Mouse (Mus musculus) CD4-positive, CD25-positive, alpha-beta regulatory T cell, adult 2 months (primary cell): ENCODE data around the gene Ttc23.
A peak's percentile ranks its signal among the peaks of the same experiment; 100 is the strongest.

ENCODE experiments used
- DNase-seq: peaks from one replicate; pipeline ENCODE4 v3.0.0-alpha.2; 2012; ENCODE audit warnings: low read depth, low spot score

The Ttc23 gene

GRCm38 (mm10) chr7:67647277-67647676 is at the start of gene Ttc23:
Gene Ttc23, plus strand, starts transcription at chr7:67647410.
- DNase-seq, result no peak

GRCm38 (mm10) chr7:67598050-67598449 is 49.2 kb upstream of the Ttc23 start:
- no peak for DNase-seq

GRCm38 (mm10) chr7:67605114-67605513 is 42.1 kb upstream of the Ttc23 start:
- DNase-seq, result no peak

- DNase-seq, result no peak
Observed at GRCm38 (mm10) chr7:67606250-67606649, 41.0 kb upstream of the Ttc23 start.

GRCm38 (mm10) chr7:67607669-67608347 is 39.4 kb upstream of the Ttc23 start:
- no peak for DNase-seq

GRCm38 (mm10) chr7:67608348-67609024 is 38.7 kb upstream of the Ttc23 start:
- DNase-seq, result no peak

GRCm38 (mm10) chr7:67613795-67614463 is 33.3 kb upstream of the Ttc23 start:
- no peak for DNase-seq

GRCm38 (mm10) chr7:67614464-67614861 is 32.7 kb upstream of the Ttc23 start:
- DNase-seq, result no peak

- no peak for DNase-seq
Observed at GRCm38 (mm10) chr7:67616890-67617289, 30.3 kb upstream of the Ttc23 start.

GRCm38 (mm10) chr7:67617646-67618045 is 29.6 kb upstream of the Ttc23 start:
- no peak for DNase-seq

GRCm38 (mm10) chr7:67618316-67618715 is 28.9 kb upstream of the Ttc23 start:
- DNase-seq, result no peak

- DNase-seq, result no peak
Observed at GRCm38 (mm10) chr7:67619836-67620235, 27.4 kb upstream of the Ttc23 start.

- DNase-seq, result no peak
Observed at GRCm38 (mm10) chr7:67622151-67622550, 25.1 kb upstream of the Ttc23 start.

GRCm38 (mm10) chr7:67626671-67627070 is 20.5 kb upstream of the Ttc23 start:
- DNase-seq, result no peak

GRCm38 (mm10) chr7:67629681-67630080 is 17.5 kb upstream of the Ttc23 start:
- no peak for DNase-seq

GRCm38 (mm10) chr7:67630817-67631216 is 16.4 kb upstream of the Ttc23 start:
- peak; percentile 88 for DNase-seq

- DNase-seq, result peak; percentile 53
Observed at GRCm38 (mm10) chr7:67632380-67632779, 14.8 kb upstream of the Ttc23 start.

- DNase-seq, result no peak
Observed at GRCm38 (mm10) chr7:67634210-67634609, 13.0 kb upstream of the Ttc23 start.

GRCm38 (mm10) chr7:67636161-67636560 is 11.0 kb upstream of the Ttc23 start:
- DNase-seq, result no peak

- no peak for DNase-seq
Observed at GRCm38 (mm10) chr7:67639006-67639405, 8.2 kb upstream of the Ttc23 start.

- no peak for DNase-seq
Observed at GRCm38 (mm10) chr7:67642955-67643354, 4.3 kb upstream of the Ttc23 start.

GRCm38 (mm10) chr7:67644291-67644690 is 2.9 kb upstream of the Ttc23 start:
- DNase-seq, result peak; percentile 15
